Mouse (Mus musculus) ovary, adult 10 weeks (tissue): ENCODE measurements around the gene Cbx6. TPM values are rescaled to one million over a fixed set of nuclear protein-coding genes. Genes with fewer than 3 reads are reported as not detected.

ENCODE experiments used
- polyA plus RNA-seq: library from polyadenylated mRNA; stranded (reverse); fragments of 350-450 nt; fragmentation: Illumina TruSeq; extraction: RNeasy Lipid Tissue Mini Kit (QIAGEN cat#74804); gene quantifications from one replicate; pipeline ENCODE4 v1.2.3, GENCODE M21; 2014

The Cbx6 gene
- 8.3 TPM for polyA plus RNA-seq

DNA sequence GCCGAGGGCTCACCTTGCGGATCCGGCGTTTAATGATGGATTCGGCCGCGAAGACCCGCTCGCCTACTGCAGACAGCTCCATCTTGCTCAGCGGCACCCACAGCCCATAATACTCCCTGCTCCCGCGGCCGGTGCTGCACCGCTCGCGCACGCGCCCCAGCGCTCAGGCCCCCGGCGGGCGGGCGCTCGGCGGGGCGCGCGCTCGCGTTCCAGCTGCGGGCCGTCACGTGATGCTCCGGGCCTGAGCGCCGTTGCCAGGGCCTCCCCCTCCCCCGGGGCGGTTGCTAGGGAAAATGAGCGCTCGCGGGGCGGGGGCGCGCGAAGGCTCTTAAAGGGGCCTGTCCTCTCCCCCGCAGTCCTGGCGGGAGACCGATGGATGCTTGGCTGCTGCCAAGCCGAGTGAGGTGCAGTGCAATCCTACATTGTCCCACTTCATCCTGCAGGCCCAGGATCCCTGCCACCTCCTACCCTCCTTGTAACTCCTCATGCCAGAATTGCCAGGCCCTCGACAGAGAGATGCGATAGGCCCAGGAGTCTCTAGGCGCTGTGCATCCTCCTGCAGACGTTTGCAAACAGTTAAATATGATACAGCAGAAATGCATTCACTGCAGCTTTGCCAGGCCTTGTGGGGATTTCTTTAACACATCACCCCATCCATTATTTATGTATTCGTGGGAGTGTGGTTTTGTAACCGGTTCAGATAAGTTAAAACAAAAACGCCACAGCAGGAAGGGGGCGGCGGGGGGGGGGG lies at the start of gene Cbx6, which contains the start of gene Npcd:
Gene Cbx6, minus strand, starts transcription at position 559 of the 751 bp plus-strand sequence.
Gene Npcd, minus strand, starts transcription at position 108 of the 751 bp plus-strand sequence.

DNA sequence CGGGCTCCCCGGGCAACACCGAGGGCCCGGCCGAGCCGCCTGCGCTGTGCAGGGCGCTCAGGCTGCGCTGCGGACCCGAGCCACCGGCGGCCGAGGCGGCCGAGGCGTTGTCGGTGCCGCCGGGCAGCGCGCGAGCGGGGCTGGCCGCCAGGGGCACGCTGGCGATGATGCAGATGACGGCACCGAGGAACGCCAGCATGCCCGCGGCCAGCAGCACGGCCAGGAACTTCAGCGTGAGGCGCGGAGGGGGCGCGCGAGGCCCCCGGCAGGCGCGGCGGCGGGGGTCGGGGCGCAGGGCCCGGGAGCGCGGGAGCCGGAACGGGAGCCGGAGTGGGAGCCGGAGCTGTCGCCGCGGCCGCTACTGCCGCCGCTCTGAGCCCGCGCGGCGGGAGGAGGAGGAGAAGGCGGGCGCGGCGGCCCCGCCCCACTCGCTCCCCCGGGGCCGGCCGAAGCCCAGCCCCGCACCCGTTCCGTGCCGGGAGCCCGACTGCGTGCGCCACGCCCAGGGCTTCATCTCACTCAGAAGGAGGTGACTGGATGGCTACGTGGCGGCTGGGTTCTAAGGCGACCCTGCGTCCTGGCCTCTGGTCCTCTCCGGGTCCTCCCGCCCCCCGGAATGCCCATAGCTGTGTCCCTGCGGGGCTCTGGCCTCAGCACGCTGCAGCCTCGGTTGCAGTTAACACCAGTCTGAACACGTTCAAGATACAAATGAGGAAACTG lies 30.0 kb downstream of the Cbx6 start, which contains the start of gene Nptxr:
Gene Nptxr, minus strand, starts transcription at position 415 of the 720 bp plus-strand sequence.

DNA sequence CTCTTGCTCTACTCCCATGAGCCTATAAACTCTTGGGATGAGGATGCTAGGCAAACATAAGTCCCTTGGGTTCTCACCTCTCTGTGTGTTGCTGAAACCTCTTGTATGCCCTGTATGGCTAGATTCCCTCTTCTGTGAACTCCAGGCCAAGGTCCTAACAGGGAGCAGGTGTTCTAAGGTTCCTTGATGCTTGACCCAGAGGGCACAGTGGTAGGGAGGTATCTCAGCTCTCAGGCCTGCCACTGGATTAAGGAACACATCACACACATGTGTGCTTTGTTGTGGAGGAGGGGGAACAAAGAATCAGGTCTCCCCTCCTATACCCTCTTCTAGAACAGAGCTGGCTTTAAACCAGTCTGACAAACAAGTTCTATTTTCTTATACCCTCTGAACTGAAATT lies 56.7 kb downstream of the Cbx6 start, which contains the start of gene Dnal4:
Gene Dnal4, minus strand, starts transcription at position 101 of the 400 bp plus-strand sequence.

Other genes with a start within 250 kb of the Cbx6 start
- 1.3 TPM for gene Dmc1, start 229.6 kb downstream of the Cbx6 start, polyA plus RNA-seq
- 1.5 TPM for gene Fam227a, start 175.7 kb downstream of the Cbx6 start, polyA plus RNA-seq
- 2.4 TPM for gene Cby1, start 175.5 kb downstream of the Cbx6 start, polyA plus RNA-seq
- 270 TPM for gene Tomm22, start 163.8 kb downstream of the Cbx6 start, polyA plus RNA-seq
- 24.8 TPM for gene Josd1, start 146.8 kb downstream of the Cbx6 start, polyA plus RNA-seq
- gene Gtpbp1, start 143.8 kb downstream of the Cbx6 start, polyA plus RNA-seq, result 1.2 TPM
- 6.8 TPM for gene Sun2, start 92.2 kb downstream of the Cbx6 start, polyA plus RNA-seq
- gene Dnal4, start 56.8 kb downstream of the Cbx6 start, polyA plus RNA-seq, result 1.7 TPM
- gene Nptxr, start 29.9 kb downstream of the Cbx6 start, polyA plus RNA-seq, result 0.86 TPM
- not detected for gene Npcd, start 451 bp downstream of the Cbx6 start, polyA plus RNA-seq
- gene Apobec3, start 57.0 kb upstream of the Cbx6 start, polyA plus RNA-seq, result 14.4 TPM
- gene Cbx7, start 136.4 kb upstream of the Cbx6 start, polyA plus RNA-seq, result 0.46 TPM
- 0.37 TPM for gene Pdgfb, start 180.3 kb upstream of the Cbx6 start, polyA plus RNA-seq